Mouse (Mus musculus) liver, adult 2 months (tissue): ENCODE results near the gene Pear1. TPM values are rescaled to one million over a fixed set of nuclear protein-coding genes. Genes with fewer than 3 reads are reported as not detected.
A peak's percentile ranks its signal among the peaks of the same experiment; 100 is the strongest.
"Not testable (repeated sequence)": the region's sequence is repeated elsewhere in the genome, so short reads cannot be mapped to it uniquely, and the experiment has no call there.

Experiments
- DNase-seq: peaks from one replicate; pipeline ENCODE4 v3.0.0-alpha.2; 2011; ENCODE audit warnings: low read depth, low spot score; ENCODE audit errors: extremely low read depth
- H3K27ac ChIP-seq: fragments of 200-500 bp; replicated peaks from 2 replicates; pipeline ENCODE4 v1.5.1; 2012; ENCODE audit warnings: low read depth, mild to moderate bottlenecking, control low read depth, inconsistent platforms, low read length; ENCODE audit not compliant: insufficient read depth
- H3K27me3 ChIP-seq: fragments of 200-500 bp; 2 replicates; pipeline ENCODE4 v1.6.1; 2012; ENCODE audit warnings: mild to moderate bottlenecking, moderate library complexity, low read length, inconsistent platforms; ENCODE audit not compliant: control insufficient read depth, insufficient read depth
- H3K36me3 ChIP-seq: fragments of 200-500 bp; 2 replicates; pipeline ENCODE4 v1.6.1; 2012; ENCODE audit warnings: low read length, inconsistent platforms; ENCODE audit not compliant: control insufficient read depth, insufficient read depth
- H3K4me1 ChIP-seq: fragments of 200-500 bp; 2 replicates; pipeline ENCODE4 v1.6.1; 2011; ENCODE audit warnings: low read length; ENCODE audit not compliant: control insufficient read depth, insufficient read depth
- H3K4me3 ChIP-seq: fragments of 200-500 bp; 2 replicates; pipeline ENCODE4 v1.5.1; 2011; ENCODE audit warnings: low read depth, mild to moderate bottlenecking, control low read depth, low read length, moderate library complexity; ENCODE audit not compliant: insufficient read depth
- H3K79me2 ChIP-seq: fragments of 200-500 bp; 2 replicates; pipeline ENCODE4 v1.6.1; 2012; ENCODE audit warnings: inconsistent platforms, mild to moderate bottlenecking, low read length, moderate library complexity; ENCODE audit not compliant: control insufficient read depth, insufficient read depth
- H3K9ac ChIP-seq: fragments of 200-500 bp; 2 replicates; pipeline ENCODE4 v1.6.1; 2012; ENCODE audit warnings: low read depth, mild to moderate bottlenecking, control low read depth, inconsistent platforms, low read length
- CTCF ChIP-seq: fragments of 200-500 bp; IDR thresholded peaks from 2 replicates; pipeline ENCODE4 v1.5.1; 2011; ENCODE audit warnings: low read depth, low read length, control low read depth
- POLR2A ChIP-seq: fragments of 200-500 bp; IDR thresholded peaks from 2 replicates; pipeline ENCODE4 v1.6.1; 2011; ENCODE audit warnings: low read length, control low read depth; ENCODE audit not compliant: insufficient read depth; ENCODE audit errors: extremely low read depth
- WGBS: fragments of 180-500 bp; shearing (Covaris S2); methylation state at CpG from one replicate; pipeline ENCODE4 v1.1.7; 2018; 5-methylcytosine and 5-hydroxymethylcytosine counted together
- polyA plus RNA-seq: library from polyadenylated mRNA; depleted of rRNA; stranded (reverse); fragments of >200 nt; gene quantifications from 2 replicates; pipeline ENCODE4 v1.2.3, GENCODE M21; 2012; rRNA removed
- total RNA-seq: library from RNA; depleted of rRNA; stranded (reverse); fragments of >200 nt; gene quantifications from 2 replicates; pipeline ENCODE4 v1.2.3, GENCODE M21; 2014; rRNA removed

Gene Pear1
- total RNA-seq (2.3 and 4.7 TPM in 2 replicates), polyA plus RNA-seq (8.7 and 12.7 TPM in 2 replicates)

DNA sequence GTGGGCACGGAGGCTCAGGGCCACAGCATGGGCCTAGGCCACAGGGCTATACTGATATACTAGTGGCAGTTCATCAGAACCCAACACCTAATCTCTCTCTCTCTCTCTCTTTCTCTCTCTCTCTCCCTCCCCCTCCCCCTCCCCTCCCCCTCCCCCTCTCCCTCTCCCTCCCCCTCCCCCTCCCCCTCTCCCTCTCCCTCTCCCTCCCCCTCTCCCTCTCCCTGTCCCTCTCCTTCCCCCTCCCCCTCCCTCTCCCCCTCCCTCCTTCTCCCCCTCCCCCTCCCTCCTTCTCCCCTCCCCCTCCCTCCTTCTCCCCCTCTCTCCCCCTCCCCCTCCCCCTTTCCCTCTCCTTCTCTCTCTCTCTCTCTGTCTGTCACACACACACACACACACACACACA, at the start of gene Pear1:
Pear1 (minus strand) TSS at position 101 of the 400 bp plus-strand sequence.
- H3K27ac ChIP-seq, H3K9ac ChIP-seq, H3K4me1 ChIP-seq, H3K27me3 ChIP-seq, H3K4me3 ChIP-seq, DNase-seq, H3K36me3 ChIP-seq, H3K79me2 ChIP-seq: not testable (repeated sequence)
- 90% methylated on average over 1 of the region's 1 CpGs for WGBS

- not testable (repeated sequence) for H3K79me2 ChIP-seq
- peaks cover 62% of the 10 kb centered on the region for H3K36me3 ChIP-seq
Measured at GRCm38 (mm10) chr3:87864111-87864510, 40.0 kb upstream of the Pear1 start.

DNA sequence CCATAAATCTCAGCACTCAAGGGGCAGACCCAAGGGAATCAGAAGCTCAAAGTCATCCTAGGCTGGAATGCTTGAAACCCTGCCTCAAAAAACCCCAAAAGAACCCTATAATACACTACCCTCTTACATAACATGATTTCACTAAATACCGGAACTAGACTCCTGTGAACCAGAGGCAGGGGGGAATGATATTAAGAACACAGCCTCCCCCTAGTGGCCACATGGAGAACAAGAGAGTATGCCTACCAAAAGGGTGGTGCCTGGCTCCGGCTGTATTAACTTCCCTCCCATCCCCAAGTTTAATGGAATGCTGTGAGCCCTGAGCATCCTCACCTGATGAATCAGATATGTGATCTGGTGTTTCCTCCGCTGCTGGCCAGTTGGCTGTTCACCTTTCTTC, 35.7 kb upstream of the Pear1 start:
- H3K27me3 ChIP-seq = no peaks in the 10 kb centered on the region
- H3K4me1 ChIP-seq = peaks cover 6% of the 10 kb centered on the region
- no peaks in the 10 kb centered on the region for H3K79me2 ChIP-seq
- peak; percentile 61 for TF ChIP-seq CTCF
- no peak for TF ChIP-seq POLR2A
- WGBS = 32% methylated on average over 3 of the region's 3 CpGs
- H3K36me3 ChIP-seq = peaks cover 46% of the 10 kb centered on the region
- DNase-seq = peak; percentile 38
- H3K27ac ChIP-seq = no peak overlapping the region
- no peak overlapping the region for H3K9ac ChIP-seq
- no peak overlapping the region for H3K4me3 ChIP-seq

More at GRCm38 (mm10) chr3:87864111-87864510, 40.0 kb upstream of the Pear1 start:
- H3K27ac ChIP-seq, H3K4me3 ChIP-seq, DNase-seq, H3K27me3 ChIP-seq, H3K4me1 ChIP-seq, H3K9ac ChIP-seq: not testable (repeated sequence)
- WGBS = 95% methylated on average over 4 of the region's 4 CpGs

- H3K27me3 ChIP-seq = no peaks in the 10 kb centered on the region
- DNase-seq = no peak
- TF ChIP-seq POLR2A = no peak
- no peak for TF ChIP-seq CTCF
- H3K4me3 ChIP-seq = no peak overlapping the region
- no peaks in the 10 kb centered on the region for H3K79me2 ChIP-seq
- peaks cover 8% of the 10 kb centered on the region for H3K4me1 ChIP-seq
- 94% methylated on average over 8 of the region's 8 CpGs for WGBS
- H3K27ac ChIP-seq = no peak overlapping the region
- H3K9ac ChIP-seq = no peak overlapping the region
- H3K36me3 ChIP-seq = peaks cover 34% of the 10 kb centered on the region
Measured at GRCm38 (mm10) chr3:87857666-87858065, 33.6 kb upstream of the Pear1 start.

- H3K36me3 ChIP-seq = peaks cover 20% of the 10 kb centered on the region; the same call in 1 of the 2 replicates
- H3K27ac ChIP-seq = peak overlapping the region; percentile 34; the same call in 1 of the 2 replicates
- peaks cover 8% of the 10 kb centered on the region for H3K4me1 ChIP-seq
- no peak for DNase-seq
- TF ChIP-seq POLR2A (no peak), CTCF (no peak)
- H3K27me3 ChIP-seq = no peaks in the 10 kb centered on the region
- no peak overlapping the region for H3K4me3 ChIP-seq
- WGBS = 72% methylated on average over 8 of the region's 8 CpGs
- H3K79me2 ChIP-seq = no peaks in the 10 kb centered on the region
- no peak overlapping the region for H3K9ac ChIP-seq
Measured at GRCm38 (mm10) chr3:87855936-87856335, 31.8 kb upstream of the Pear1 start.

DNA sequence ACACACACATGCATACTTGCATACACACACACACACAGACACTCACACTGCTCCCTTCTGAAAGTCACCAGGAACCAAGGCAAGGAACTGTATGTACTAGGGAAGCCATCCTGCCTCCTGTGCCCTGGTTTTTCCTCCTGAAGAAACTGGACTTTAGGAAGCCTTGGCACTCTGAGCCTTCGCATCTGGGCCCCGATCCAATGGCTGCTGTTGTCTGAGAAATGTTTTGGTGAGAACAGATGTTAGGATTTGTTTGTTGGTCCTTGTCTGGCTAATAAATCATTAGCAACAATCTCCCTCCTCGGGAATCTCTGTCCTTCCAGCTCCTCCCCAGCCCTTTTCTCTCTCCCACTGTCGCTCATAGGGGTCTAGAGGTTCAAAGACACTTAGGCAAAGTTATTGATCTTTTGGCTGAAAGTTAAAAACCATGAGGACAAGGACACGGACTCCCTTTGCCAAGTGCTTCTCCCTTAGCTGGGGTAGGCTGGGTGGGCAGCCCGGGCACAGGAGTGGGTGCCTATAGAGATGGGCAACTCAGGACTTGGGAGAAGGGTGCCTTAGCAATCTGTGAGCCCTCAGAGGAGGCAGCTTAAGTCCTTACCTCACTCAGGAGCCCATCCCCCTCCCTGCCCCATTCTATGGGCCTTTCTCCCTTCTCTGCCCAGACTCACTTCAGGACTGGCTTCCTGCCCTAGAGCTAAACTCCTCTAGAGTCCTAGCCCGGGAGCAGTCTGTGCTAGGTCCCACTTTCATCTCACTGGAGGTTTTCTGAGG, 30.9 kb upstream of the Pear1 start:
- Histone ChIP-seq H3K36me3 (peaks cover 18% of the 10 kb centered on the region; the same call in 1 of the 2 replicates), H3K9ac (no peak overlapping the region), H3K4me3 (no peak overlapping the region), H3K4me1 (peaks cover 8% of the 10 kb centered on the region), H3K79me2 (no peaks in the 10 kb centered on the region), H3K27ac (peak overlapping the region; percentile 62), H3K27me3 (no peaks in the 10 kb centered on the region)
- TF ChIP-seq POLR2A (no peak), CTCF (no peak)
- DNase-seq = peak; percentile 37
- 38% methylated on average over 7 of the region's 7 CpGs for WGBS
